In genomic region chr2:3474861-3475283, GRCm38 (mm10) we compare ENCODE assay signal across 8 mouse cellular contexts. TPM values are rescaled to one million over a fixed set of nuclear protein-coding genes. Genes with fewer than 3 reads are reported as not detected.
DNase-seq lines count a peak whose midpoint lies in the region; ATAC-seq and TF ChIP-seq lines count a peak whose summit lies in the region.

Gene Suv39h2 (minus strand): TSS chr2:3475031.

- peak within 1 kb of the TSS; percentile 88 for H3K4me2 ChIP-seq in embryonic facial prominence, embryonic 14.5 days (ENCODE audit: low read depth, low read length)
- H3K4me2 ChIP-seq in limb, embryonic 13.5 days (replicated peaks), result peak within 1 kb of the TSS; percentile 77
- peak within 1 kb of the TSS; percentile 68 for H3K4me2 ChIP-seq in midbrain, embryonic 16.5 days (ENCODE audit: low read length)

- peak; percentile 93 for DNase-seq in 3T3-L1 (ENCODE audit: low read depth, low spot score)
- DNase-seq in adrenal gland, postnatal 4 days (ENCODE audit: low spot score in 2 of 2), result peak; percentile 96
- peak; percentile 98 for DNase-seq in embryonic facial prominence, embryonic 14.5 days (ENCODE audit: low spot score)
- DNase-seq in heart, adult 2 months, result peak; percentile 98 to 99
- DNase-seq in kidney, adult 8-10 months, result peak; percentile 95 to 96
- peak; percentile 97 to 98 for DNase-seq in spleen, postnatal 10 days (ENCODE audit: low spot score in 2 of 2)

- no peaks in the 10 kb centered on the region for H3K27me3 ChIP-seq in embryonic facial prominence, embryonic 14.5 days (replicated peaks; ENCODE audit: control insufficient read depth, insufficient read depth, low read length)
- H3K27me3 ChIP-seq in heart, adult 2 months (ENCODE audit: control insufficient read depth, insufficient read depth, low read length), result no peaks in the 10 kb centered on the region
- no peaks in the 10 kb centered on the region for H3K27me3 ChIP-seq in limb, embryonic 13.5 days
- no peaks in the 10 kb centered on the region for H3K27me3 ChIP-seq in midbrain, embryonic 16.5 days (ENCODE audit: control insufficient read depth, insufficient read depth, low read depth, low read length)

- peaks cover 6% of the 10 kb centered on the region; the same call in 1 of the 2 replicates for H3K36me3 ChIP-seq in embryonic facial prominence, embryonic 14.5 days (ENCODE audit: control insufficient read depth, insufficient read depth, low read length)
- no peaks in the 10 kb centered on the region; the same call in 1 of the 2 replicates for H3K36me3 ChIP-seq in heart, adult 2 months (ENCODE audit: control insufficient read depth, insufficient read depth, low read length)
- H3K36me3 ChIP-seq in limb, embryonic 13.5 days, result 0 out of 2 replicates have a peak, but pooled peaks cover 3% of the 10 kb centered on the region
- H3K36me3 ChIP-seq in midbrain, embryonic 16.5 days (ENCODE audit: control insufficient read depth, insufficient read depth, low read length), result no peaks in the 10 kb centered on the region

- peak within 1 kb of the TSS; percentile 82 for H3K9ac ChIP-seq in embryonic facial prominence, embryonic 14.5 days (ENCODE audit: low read depth, low read length)
- peak within 1 kb of the TSS; percentile 84 for H3K9ac ChIP-seq in heart, adult 2 months (ENCODE audit: low read depth, low read length)
- H3K9ac ChIP-seq in limb, embryonic 13.5 days, result peak within 1 kb of the TSS; percentile 85
- H3K9ac ChIP-seq in midbrain, embryonic 16.5 days (ENCODE audit: low read depth, low read length), result peak within 1 kb of the TSS; percentile 76

- WGBS in embryonic facial prominence, embryonic 14.5 days, result 0% methylated on average over 30 of the region's 42 CpGs
- WGBS in heart, adult 2 months, result under 1% methylated on average over 42 of the region's 42 CpGs
- under 1% methylated on average over 41 of the region's 42 CpGs for whole genome bisulfite sequencing in limb, embryonic 13.5 days
- WGBS in midbrain, embryonic 16.5 days, result under 1% methylated on average over 42 of the region's 42 CpGs

- H3K79me2 ChIP-seq in heart, adult 2 months (replicated peaks; ENCODE audit: control insufficient read depth, insufficient read depth, low read length), result no peaks in the 10 kb centered on the region

- H3K9me3 ChIP-seq in embryonic facial prominence, embryonic 14.5 days (ENCODE audit: control insufficient read depth, low read length), result no peaks in the 10 kb centered on the region
- H3K9me3 ChIP-seq in limb, embryonic 13.5 days, result no peaks in the 10 kb centered on the region
- H3K9me3 ChIP-seq in midbrain, embryonic 16.5 days (replicated peaks; ENCODE audit: control insufficient read depth, low read length, poor library complexity, severe bottlenecking), result no peaks in the 10 kb centered on the region

- intact Hi-C loops in heart, adult 2 months (cut with DNase I), result loop anchor here (2.0 to 5.0 kb wide), 2 partner anchors 38 to 53 kb away; partner anchors contain the start of genes Cdnf, Dclre1c, Gm45902 and Hspa14

- peak; percentile 91 for TF ChIP-seq POLR2A in heart, adult 2 months (IDR thresholded peaks at IDR 0.05; ENCODE audit: insufficient read depth, low read depth, low read length)

- H3K4me3 ChIP-seq in embryonic facial prominence, embryonic 14.5 days (ENCODE audit: low read depth, low read length), result peak within 1 kb of the TSS; percentile 93
- peak within 1 kb of the TSS; percentile 77 for H3K4me3 ChIP-seq in heart, adult 2 months
- peak within 1 kb of the TSS; percentile 94 for H3K4me3 ChIP-seq in limb, embryonic 13.5 days
- H3K4me3 ChIP-seq in midbrain, embryonic 16.5 days (ENCODE audit: low read depth, low read length), result peak within 1 kb of the TSS; percentile 97

- TF ChIP-seq CTCF in heart, adult 2 months (IDR thresholded peaks at IDR 0.05), result no peak

- no peak for TF ChIP-seq EP300 in heart, adult 2 months (IDR thresholded peaks at IDR 0.05; ENCODE audit: insufficient read depth, low read depth, low read length)

- peak within 1 kb of the TSS; percentile 93 for H3K27ac ChIP-seq in embryonic facial prominence, embryonic 14.5 days (replicated peaks; ENCODE audit: low read depth, low read length)
- peak within 1 kb of the TSS; percentile 76 for H3K27ac ChIP-seq in heart, adult 2 months
- H3K27ac ChIP-seq in limb, embryonic 13.5 days, result peak within 1 kb of the TSS; percentile 92
- peak within 1 kb of the TSS; percentile 86 for H3K27ac ChIP-seq in midbrain, embryonic 16.5 days (ENCODE audit: low read length)

- peak; percentile 98 for ATAC-seq in embryonic facial prominence, embryonic 14.5 days (ENCODE audit: low read depth)
- ATAC-seq in limb, embryonic 13.5 days (ENCODE audit: low FRiP score, low read depth), result peak; percentile 98
- peak; percentile 96 for ATAC-seq in midbrain, embryonic 16.5 days

- H3K4me1 ChIP-seq in embryonic facial prominence, embryonic 14.5 days (ENCODE audit: control insufficient read depth, insufficient read depth, low read length), result peaks cover 14% of the 10 kb centered on the region
- H3K4me1 ChIP-seq in heart, adult 2 months (ENCODE audit: control insufficient read depth, insufficient read depth, low read length), result peaks cover 2% of the 10 kb centered on the region
- peaks cover 17% of the 10 kb centered on the region for H3K4me1 ChIP-seq in limb, embryonic 13.5 days
- H3K4me1 ChIP-seq in midbrain, embryonic 16.5 days (ENCODE audit: control insufficient read depth, insufficient read depth, low read length), result peaks cover 15% of the 10 kb centered on the region

RNA-seq across cellular contexts. Expression of gene Suv39h2, which starts in this region (rescaled TPM):
- 1 to 10 TPM; 2.9 to 3.9 TPM for total RNA-seq in adrenal gland, postnatal 4 days (2021)
- polyA plus RNA-seq in embryonic facial prominence, embryonic 14.5 days (2014; fragmentation: Nextera tagmentation; extraction: Ambion mirVana), result 14.4 and 14.7 TPM in 2 replicates
- total RNA-seq in heart, adult 2 months (2021), result under 1 TPM; 0.50 to 0.96 TPM
- 0.23 and 0.73 TPM in 2 replicates for polyA plus RNA-seq in heart, adult 2 months (2012; rRNA removed)
- polyA plus RNA-seq in limb, embryonic 13.5 days (2015; fragmentation: Nextera tagmentation; extraction: Ambion mirVana), result 20.8 and 22.3 TPM in 2 replicates
- 6.0 and 6.5 TPM in 2 replicates for polyA plus RNA-seq in midbrain, embryonic 16.5 days (2015; fragmentation: Nextera tagmentation; extraction: Ambion mirVana)

Comparison
In these comparisons a context has a peak if more than half of its experiments do, and no peak if none do; other contexts are left out.
1. Peak in every context shown above with its lines: DNase-seq, ATAC-seq, H3K4me3 ChIP-seq and H3K27ac ChIP-seq.
2. Peak in DNase-seq, H3K4me3 ChIP-seq, H3K27ac ChIP-seq and H3K9ac ChIP-seq in heart, adult 2 months; RNA of the gene not detected or under 1 TPM.